Mouse (Mus musculus) MEL-GATA-1-ER (cell line): ENCODE data around the gene Dapp1.
A peak's percentile ranks its signal among the peaks of the same experiment; 100 is the strongest.
"Not testable (repeated sequence)": the region's sequence is repeated elsewhere in the genome, so short reads cannot be mapped to it uniquely, and the experiment has no call there.

Experiments
- DNase-seq: peaks from one replicate; pipeline ENCODE4 v3.0.0-alpha.2; 2012; ENCODE audit warnings: low read depth; ENCODE audit errors: extremely low read depth

Dapp1 gene

DNA sequence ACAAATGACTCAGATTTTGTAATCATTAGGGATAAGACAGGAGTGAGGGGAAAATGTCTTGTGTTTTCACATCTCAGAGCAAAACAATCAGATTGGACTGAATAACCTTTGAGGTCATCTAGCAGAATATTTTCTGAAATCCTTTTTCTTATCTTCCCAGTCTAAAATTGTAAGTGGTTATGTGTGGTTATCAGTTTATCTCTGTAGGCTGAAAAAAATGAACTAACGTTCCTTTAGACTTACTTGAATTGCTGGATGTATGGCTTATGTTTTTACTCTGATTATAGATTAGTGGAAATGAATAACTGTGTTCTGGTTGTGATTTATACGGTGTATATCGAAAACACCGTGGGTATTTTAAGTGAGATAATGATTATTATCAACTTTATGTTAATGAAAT is 60.8 kb downstream of the Dapp1 start:
- no peak for DNase-seq

DNA sequence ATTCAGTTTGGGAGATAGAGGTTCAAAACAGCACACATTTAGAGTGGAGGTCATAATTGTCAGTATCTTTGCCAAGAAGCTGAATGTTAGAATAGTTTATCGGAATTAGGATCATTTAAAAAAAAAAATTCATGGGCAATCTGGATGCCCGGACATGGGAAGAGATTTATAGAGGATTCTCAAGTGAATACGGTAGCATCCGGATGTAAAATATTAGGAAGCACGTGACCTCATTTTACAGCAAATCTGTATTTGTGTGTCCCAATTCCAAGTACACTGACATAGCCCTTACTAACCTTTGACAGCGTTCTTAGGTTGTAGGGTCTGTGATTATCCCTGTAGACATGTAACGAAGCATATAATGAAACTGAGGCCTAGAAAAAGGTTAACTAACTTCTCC is 61.9 kb downstream of the Dapp1 start:
- DNase-seq = no peak

GRCm38 (mm10) chr3:137918932-137919311 is 62.4 kb downstream of the Dapp1 start:
- DNase-seq = peak; percentile 67

- peak; percentile 78 for DNase-seq
These were observed 63.0 kb downstream of the Dapp1 start, which contains the start of gene Lamtor3 for GRCm38 (mm10) chr3:137918172-137918931. Gene Lamtor3, plus strand, starts transcription at chr3:137918506.

DNA sequence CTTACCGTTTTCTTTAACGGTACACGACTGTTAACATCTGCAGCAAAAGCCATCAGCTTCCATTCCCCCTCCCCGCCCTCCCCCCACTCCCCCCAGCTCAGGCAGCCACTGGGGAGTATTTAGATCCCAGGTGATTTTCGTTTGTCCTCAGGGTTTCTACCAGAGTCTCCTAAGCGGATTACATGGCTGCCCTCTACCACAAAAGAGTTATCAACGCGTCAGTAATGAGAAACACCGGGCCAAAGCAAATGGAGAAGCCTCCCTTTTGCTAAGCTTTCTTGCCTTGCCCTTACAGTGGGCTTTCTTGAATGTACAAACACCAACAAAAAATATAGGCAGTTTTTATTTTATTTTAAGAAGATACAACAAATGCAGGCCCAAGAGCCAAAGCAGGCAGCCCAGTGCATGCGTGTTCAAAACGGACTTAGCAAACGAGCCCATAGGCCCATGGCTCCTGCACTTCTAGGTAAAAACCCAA is 63.6 kb downstream of the Dapp1 start:
- DNase-seq = no peak

- DNase-seq = not testable (repeated sequence)
These were observed 66.8 kb downstream of the Dapp1 start for GRCm38 (mm10) chr3:137914567-137914966.

- DNase-seq = no peak
These were observed 68.3 kb downstream of the Dapp1 start for GRCm38 (mm10) chr3:137913093-137913492.

DNA sequence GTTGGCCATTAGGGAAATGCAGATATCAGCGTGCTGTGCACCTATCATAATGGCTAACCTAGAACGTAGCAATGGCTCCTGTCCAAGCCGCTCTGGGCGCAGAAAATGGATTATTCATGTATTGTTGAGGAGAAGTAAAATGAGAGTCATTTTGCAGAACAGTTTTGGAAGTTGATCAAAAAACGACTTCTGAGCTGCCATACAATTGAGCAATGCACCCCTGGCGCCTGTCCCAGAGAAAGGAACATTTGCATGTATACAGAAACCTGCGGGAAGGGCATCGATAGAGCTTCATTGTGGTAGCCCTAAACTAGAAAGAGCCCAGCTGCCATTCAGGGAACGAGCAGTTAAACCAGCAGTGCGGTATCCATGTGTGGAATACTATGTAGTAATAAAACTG is 81.2 kb downstream of the Dapp1 start:
- no peak for DNase-seq

- DNase-seq = peak; percentile 56
These were observed 83.7 kb downstream of the Dapp1 start for GRCm38 (mm10) chr3:137897685-137898084.

GRCm38 (mm10) chr3:137896867-137897266 is 84.5 kb downstream of the Dapp1 start:
- peak; percentile 74 for DNase-seq

DNA sequence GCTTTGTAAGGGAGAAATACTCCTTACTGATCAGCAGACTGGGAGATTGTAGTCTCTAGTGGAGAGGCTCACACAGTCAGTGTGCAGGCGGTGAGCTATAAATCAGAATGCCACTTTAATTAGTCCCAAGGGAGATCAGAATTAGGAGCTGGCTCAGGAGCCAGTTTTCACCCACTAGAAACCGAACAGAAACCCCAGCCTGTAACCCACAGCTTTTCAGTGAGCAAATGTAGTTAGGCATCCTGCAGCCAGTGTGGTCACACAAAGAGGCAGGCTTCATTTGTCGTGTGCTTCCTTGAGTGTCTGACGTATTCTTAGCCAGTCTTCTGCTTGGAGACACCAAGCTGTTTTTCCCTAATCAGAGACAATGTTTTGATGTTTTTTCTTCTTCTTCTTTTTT is 85.0 kb downstream of the Dapp1 start:
- DNase-seq = no peak

GRCm38 (mm10) chr3:137895196-137895595 is 86.1 kb downstream of the Dapp1 start:
- DNase-seq = no peak

DNA sequence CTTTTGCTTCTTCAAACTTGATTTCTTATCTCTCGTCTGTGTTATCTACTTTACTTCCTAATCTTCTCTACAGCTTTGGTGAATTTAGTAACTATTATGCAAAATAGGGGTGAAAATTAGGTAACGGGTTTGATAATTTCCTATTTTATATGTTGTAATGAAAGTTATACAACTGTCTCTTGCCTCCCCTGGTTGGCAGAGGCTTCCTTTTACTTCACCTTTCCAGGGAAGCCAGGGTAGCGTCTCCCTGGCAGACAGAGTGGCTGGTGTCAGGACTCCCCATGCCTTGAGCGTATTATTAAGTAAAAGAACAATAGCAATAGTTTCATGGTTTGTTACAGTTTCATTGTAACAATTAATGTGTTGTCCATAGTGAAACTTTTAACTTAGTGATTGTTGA is 87.6 kb downstream of the Dapp1 start:
- DNase-seq = no peak

DNA sequence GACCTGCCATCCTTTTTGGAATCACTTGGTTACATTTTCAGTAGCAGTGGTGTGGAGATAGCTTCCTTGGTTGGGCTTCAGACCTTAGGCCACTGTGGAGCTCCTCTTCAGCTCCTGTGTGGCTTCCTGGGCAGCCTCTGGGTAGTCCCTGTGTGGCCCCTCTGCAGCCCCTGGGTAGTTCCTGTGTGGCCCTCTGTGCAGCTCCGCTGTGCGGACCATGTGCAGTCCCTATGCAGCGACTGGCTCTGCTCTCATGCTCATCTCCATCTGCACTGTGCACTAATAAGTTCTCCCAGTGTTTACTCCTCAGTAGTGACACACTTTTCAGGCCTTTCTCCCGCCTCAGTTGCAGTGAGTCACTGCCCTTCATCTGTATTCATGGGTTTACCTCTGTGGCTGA is 89.2 kb downstream of the Dapp1 start:
- DNase-seq = no peak

DNA sequence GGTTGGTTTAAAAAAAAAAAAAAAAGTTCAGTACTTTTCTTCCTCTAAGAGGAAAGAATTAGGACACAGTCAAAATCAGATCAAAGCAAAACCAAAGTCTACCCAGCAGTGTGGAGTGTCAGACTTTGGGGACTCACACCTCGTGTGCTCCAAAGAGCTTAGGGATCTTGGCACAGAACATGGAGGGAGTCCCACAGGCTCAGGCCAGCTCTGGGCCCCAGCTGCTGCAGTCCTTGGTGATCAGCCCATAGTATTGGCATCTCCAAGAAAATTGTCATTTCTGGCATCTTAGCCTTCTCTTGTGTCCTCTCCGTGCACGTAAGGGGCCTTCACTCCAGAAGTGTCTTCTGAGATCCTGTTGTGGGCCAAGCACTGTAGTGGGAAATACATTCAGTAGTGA is 90.3 kb downstream of the Dapp1 start:
- DNase-seq = no peak

DNA sequence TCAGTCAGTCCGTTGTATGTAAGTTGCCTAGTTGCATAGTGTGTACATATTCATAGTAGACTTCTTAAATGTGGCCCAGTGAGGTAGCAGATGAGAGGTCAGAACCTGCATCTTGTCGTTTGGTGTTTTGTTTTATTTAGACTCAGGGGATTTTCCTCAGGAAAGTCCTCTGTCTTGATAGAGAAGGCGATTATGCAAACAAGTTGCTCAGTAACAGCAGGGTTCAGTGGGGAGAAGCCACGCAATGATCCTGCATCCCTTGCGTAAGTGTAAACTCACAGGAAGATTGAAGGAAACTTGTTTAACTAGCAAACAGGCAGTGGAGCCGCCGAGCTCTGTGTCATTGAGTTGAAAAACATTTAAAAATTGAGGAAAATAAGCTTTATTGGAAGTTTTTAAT is 93.4 kb downstream of the Dapp1 start:
- DNase-seq = no peak

GRCm38 (mm10) chr3:137881093-137881492 is 100.3 kb downstream of the Dapp1 start:
- DNase-seq = no peak
